Mouse (Mus musculus): ENCODE results near the gene St5.

DNA sequence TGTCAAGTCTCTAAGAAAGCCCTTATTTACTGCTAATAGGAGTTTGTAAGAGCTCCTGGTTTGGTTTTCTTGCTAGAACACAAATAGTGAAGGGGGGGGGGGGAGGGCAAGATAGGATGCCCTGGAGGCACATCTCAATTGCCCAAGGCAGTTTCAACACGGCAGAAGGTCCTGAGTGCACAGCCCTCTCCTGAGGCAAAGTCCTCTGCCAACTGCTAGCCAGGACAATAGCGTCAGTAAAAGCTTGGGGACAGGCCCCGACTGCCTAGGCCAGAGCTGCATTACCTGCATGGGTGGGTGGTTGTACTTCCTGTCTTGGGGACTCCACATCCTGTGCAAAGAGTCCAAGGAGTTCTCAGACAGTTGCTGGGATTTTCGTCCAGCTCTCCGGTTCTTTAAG lies 158.6 kb downstream of the St5 start:
- TF ChIP-seq POLR2A (IDR thresholded peaks at IDR 0.05; ENCODE audit: control insufficient read depth, low read depth, low read length) (no peak), CTCF (IDR thresholded peaks at IDR 0.05; ENCODE audit: control insufficient read depth, insufficient read depth, insufficient replicate concordance, low read depth, low read length) (no peak)
